Comparison of ENCODE assay signal across 20 mouse cellular contexts in the genomic region with DNA sequence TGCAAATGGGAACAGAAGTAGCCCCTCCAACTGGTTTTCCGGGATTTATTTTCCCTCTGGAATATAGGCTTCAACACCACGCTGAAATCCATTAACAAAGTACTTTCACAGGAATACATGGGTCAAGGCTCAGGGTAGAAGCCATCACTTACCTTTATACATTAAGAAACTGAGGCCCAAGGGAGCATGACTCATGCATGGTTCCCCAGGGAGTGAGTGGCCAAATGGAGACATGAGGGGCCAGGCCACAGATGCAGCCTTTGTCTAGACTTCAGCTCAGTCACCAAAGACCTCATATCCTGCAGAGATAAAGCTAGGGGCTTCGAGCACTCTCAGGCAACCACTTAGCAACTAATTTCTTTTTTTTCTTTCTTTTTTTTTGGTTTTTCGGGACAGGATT.
"Had no signal": no experiment of that assay in that cellular context is flagged by ENCODE, and none has a peak within 500 bp of the region (broad histone marks: within the 10 kb centered on the region; RNA-seq: fewer than 3 reads in every experiment).

No protein-coding gene starts in this region.

- H3K4me3 ChIP-seq: lung, embryonic 15.5 days; midbrain, embryonic 10.5 days; midbrain, embryonic 12.5 days; myocyte; neural tube, embryonic 13.5 days; neural tube, embryonic 15.5 days had no signal

- ATAC-seq: liver, postnatal 0 days; lung, postnatal 0 days; midbrain, embryonic 16.5 days had no signal

- H3K27me3 ChIP-seq: lung, embryonic 15.5 days; neural tube, embryonic 13.5 days; neural tube, embryonic 15.5 days had no signal

- H3K9me3 ChIP-seq: lung, embryonic 15.5 days; midbrain, embryonic 10.5 days; midbrain, embryonic 12.5 days; neural tube, embryonic 13.5 days; neural tube, embryonic 15.5 days had no signal

- DNase-seq: liver, postnatal 0 days; lung, adult 2 months; lung, postnatal 4 days; midbrain, embryonic 14.5 days; retina, postnatal 1 day; right cerebral cortex, adult 18-20 months; right cerebral cortex, postnatal 25 days; right cerebral cortex, postnatal 4 days; spleen, adult 18-20 months; thymus, adult 18-20 months; thymus, postnatal 14 days; thymus, postnatal 36 days had no signal

- H3K27ac ChIP-seq: lung, embryonic 15.5 days; midbrain, embryonic 10.5 days; midbrain, embryonic 12.5 days; neural tube, embryonic 13.5 days; neural tube, embryonic 15.5 days had no signal
